Mouse (Mus musculus) neural tube, embryonic 15.5 days (tissue): ENCODE data around the gene Lin54. TPM values are rescaled to one million over a fixed set of nuclear protein-coding genes. Genes with fewer than 3 reads are reported as not detected.
A peak's percentile ranks its signal among the peaks of the same experiment; 100 is the strongest.

Source experiments
- ATAC-seq: fragments of 200-750 bp; cut with Nextera tagmentation; 2 replicates; pipeline ENCODE4 v1.8.0; 2017; ENCODE audit warnings: mild to moderate bottlenecking, moderate TSS enrichment, moderate library complexity; ENCODE audit not compliant: low FRiP score
- H3K27ac ChIP-seq: fragments of 300-500 bp; sonication (generic); replicated peaks from 2 replicates; pipeline ENCODE4 v1.5.1; 2015; ENCODE audit warnings: mild to moderate bottlenecking, inconsistent platforms
- H3K27me3 ChIP-seq: fragments of 300-500 bp; sonication (generic); replicated peaks from 2 replicates; pipeline ENCODE4 v1.6.1; 2015; ENCODE audit warnings: inconsistent platforms
- H3K36me3 ChIP-seq: fragments of 300-500 bp; sonication (generic); 2 replicates; pipeline ENCODE4 v1.6.1; 2015; ENCODE audit warnings: inconsistent platforms
- H3K4me1 ChIP-seq: fragments of 300-500 bp; sonication (generic); 2 replicates; pipeline ENCODE4 v1.6.1; 2015; ENCODE audit warnings: inconsistent platforms
- H3K4me2 ChIP-seq: fragments of 300-500 bp; sonication (generic); 2 replicates; pipeline ENCODE4 v1.6.1; 2015; ENCODE audit warnings: inconsistent platforms, mild to moderate bottlenecking, moderate library complexity
- H3K4me3 ChIP-seq: fragments of 300-500 bp; sonication (generic); replicated peaks from 2 replicates; pipeline ENCODE4 v1.5.1; 2015; ENCODE audit warnings: mild to moderate bottlenecking, inconsistent platforms
- H3K9ac ChIP-seq: fragments of 300-500 bp; sonication (generic); replicated peaks from 2 replicates; pipeline ENCODE4 v1.6.1; 2015; ENCODE audit warnings: mild to moderate bottlenecking, inconsistent platforms
- H3K9me3 ChIP-seq: fragments of 300-500 bp; sonication (generic); replicated peaks from 2 replicates; pipeline ENCODE4 v1.6.1; 2016; ENCODE audit warnings: inconsistent platforms
- WGBS: fragments of 180-500 bp; shearing (Covaris S2); methylation state at CpG from one replicate; pipeline ENCODE4 v1.1.7; 2015; ENCODE audit warnings: mixed read lengths; 5-methylcytosine and 5-hydroxymethylcytosine counted together
- polyA plus RNA-seq: library from polyadenylated mRNA; unstranded; fragments of >200 nt; fragmentation: Nextera tagmentation; extraction: Ambion mirVana; gene quantifications from 2 replicates; pipeline ENCODE4 v1.2.1, GENCODE M21; 2015

Gene Lin54
- polyA plus RNA-seq, 1 experiment from 2014 or later = 6.0 TPM

DNA sequence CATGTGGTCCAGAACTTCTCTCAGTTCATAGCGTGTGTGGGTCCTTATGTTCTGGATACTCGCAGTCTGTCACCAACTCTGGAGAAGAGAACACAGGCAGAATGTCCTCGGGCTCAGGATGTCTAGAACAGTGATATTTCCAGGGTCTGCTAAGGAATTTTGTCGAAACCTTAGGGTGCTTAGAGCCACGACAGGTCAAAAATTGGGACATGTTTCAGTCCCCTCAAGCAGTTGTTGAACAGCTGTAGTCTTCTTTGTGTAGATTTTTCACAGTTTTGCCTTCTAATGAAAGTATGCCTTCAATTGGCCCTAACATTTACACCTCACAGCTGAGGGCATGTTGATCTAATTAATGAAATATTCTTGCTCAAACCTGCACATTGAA lies 18.6 kb upstream of the Lin54 start:
- H3K4me3 ChIP-seq = peak overlapping the region; percentile 83
- 7% methylated on average over 5 of the region's 5 CpGs for WGBS
- H3K4me1 ChIP-seq = peaks cover 24% of the 10 kb centered on the region
- H3K27me3 ChIP-seq = peaks cover 8% of the 10 kb centered on the region; the same call in 1 of the 2 replicates
- peak overlapping the region; percentile 82 for H3K4me2 ChIP-seq
- H3K36me3 ChIP-seq = no peaks in the 10 kb centered on the region
- H3K9ac ChIP-seq = peak overlapping the region; percentile 77
- H3K9me3 ChIP-seq = no peaks in the 10 kb centered on the region
- peak; percentile 12; the same call in 1 of the 2 replicates for ATAC-seq
- H3K27ac ChIP-seq = peak overlapping the region; percentile 91

DNA sequence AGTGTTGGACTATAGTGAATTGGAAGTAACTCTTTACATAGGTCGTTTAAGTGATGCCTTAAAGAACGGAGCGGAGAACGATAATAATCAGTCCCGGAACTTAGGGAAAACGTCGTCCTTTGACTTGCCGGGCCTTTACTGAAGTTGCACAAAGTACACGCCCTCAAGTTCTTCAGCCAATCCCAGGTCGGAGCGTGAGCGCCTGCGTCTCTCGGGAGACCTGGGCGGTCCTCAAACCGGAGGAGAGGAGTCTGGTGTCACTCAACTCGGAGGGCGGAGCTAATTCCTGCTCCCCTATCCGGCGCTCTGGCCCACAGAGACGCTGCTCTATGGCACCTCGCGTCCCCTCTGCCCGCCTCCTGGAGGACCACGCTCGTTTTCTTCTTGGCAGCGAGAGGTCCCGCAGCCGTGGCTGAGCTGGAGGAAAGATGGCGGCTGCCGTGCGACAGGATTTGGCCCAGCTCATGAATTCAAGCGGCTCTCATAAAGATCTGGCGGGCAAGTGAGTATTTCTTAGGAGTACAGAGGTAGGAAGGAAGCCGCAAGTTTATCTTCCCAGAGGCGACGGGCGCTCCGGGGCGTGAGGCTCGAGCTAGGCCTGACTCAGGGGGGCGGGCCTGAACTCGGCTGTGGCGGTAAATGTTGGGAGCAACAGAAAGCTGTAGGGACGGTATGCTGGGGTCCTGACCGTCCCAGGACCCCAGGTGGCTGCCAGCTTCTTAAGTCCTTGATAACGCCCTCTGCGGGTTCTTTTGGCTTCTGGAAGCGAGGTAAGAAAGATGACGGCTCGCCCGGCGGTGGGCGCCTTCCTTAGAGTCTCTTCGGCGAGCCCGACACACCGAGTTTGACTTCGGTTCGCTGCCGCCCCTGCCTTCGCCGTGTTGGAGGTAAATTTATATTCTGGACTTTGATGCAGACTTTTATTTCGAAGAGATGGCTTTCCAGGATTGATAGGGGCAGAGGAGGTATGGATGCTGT lies 17.9 kb upstream of the Lin54 start, which contains the start of gene Cops4:
Gene Cops4, plus strand, starts transcription at position 261 of the 978 bp plus-strand sequence.
- peak; percentile 100 for ATAC-seq
- no peaks in the 10 kb centered on the region for H3K9me3 ChIP-seq
- peak within 1 kb of the TSS; percentile 77 for H3K9ac ChIP-seq
- H3K4me1 ChIP-seq = peaks cover 24% of the 10 kb centered on the region
- H3K4me2 ChIP-seq = peak within 1 kb of the TSS; percentile 82
- WGBS = under 1% methylated on average over 64 of the region's 64 CpGs
- H3K27me3 ChIP-seq = peaks cover 8% of the 10 kb centered on the region; the same call in 1 of the 2 replicates
- peak within 1 kb of the TSS; percentile 83 for H3K4me3 ChIP-seq
- no peaks in the 10 kb centered on the region for H3K36me3 ChIP-seq
- H3K27ac ChIP-seq = peak within 1 kb of the TSS; percentile 91

DNA sequence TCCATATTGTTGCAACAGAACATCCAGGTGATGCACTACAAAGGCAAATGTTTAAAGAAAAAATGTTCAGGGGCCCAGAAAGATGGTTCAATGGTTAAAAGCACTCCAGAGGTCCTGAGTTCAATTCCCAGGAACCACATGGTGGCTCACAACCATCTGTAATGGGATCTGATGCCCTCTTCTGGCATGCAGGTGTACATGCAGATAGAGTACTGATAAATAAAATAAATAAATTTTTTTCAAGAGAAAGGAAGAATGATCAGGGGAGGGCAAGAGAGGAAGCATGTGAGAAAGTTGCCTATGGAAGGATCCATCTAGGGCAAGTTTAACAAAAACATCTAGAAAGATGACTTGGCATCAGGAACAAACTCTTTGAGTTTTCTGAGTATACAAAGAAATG lies 12.1 kb upstream of the Lin54 start:
- H3K9me3 ChIP-seq = no peaks in the 10 kb centered on the region
- peaks cover 8% of the 10 kb centered on the region; the same call in 1 of the 2 replicates for H3K27me3 ChIP-seq
- H3K4me3 ChIP-seq = no peak overlapping the region
- H3K4me2 ChIP-seq = no peak overlapping the region
- no peak for ATAC-seq
- H3K27ac ChIP-seq = no peak overlapping the region
- peaks cover 2% of the 10 kb centered on the region for H3K4me1 ChIP-seq
- H3K9ac ChIP-seq = no peak overlapping the region
- no peaks in the 10 kb centered on the region for H3K36me3 ChIP-seq

DNA sequence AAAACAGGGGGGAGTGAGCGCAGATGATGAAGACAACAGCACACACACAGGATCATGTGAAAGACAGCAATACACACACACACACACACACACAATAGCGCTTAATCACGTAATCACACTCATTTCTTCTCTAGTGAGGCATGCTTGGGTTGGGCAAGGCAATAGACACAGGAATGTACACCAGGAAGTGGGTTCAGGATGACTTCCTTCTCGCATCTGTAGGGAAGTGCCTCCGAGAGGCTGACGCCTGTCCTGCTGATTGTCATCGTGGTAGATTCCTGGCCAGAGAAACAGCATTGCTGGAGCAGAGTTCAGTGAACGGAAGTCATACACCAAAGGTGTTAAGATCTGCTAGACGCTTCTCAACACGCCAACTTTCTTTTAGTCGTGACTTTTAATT lies 8.8 kb upstream of the Lin54 start:
- no peak overlapping the region for H3K27ac ChIP-seq
- peaks cover under 1% of the 10 kb centered on the region; the same call in 1 of the 2 replicates for H3K27me3 ChIP-seq
- H3K9ac ChIP-seq = no peak overlapping the region
- H3K4me2 ChIP-seq = no peak overlapping the region
- no peaks in the 10 kb centered on the region for H3K36me3 ChIP-seq
- WGBS = 77% methylated on average over 11 of the region's 11 CpGs
- no peaks in the 10 kb centered on the region for H3K4me1 ChIP-seq
- H3K9me3 ChIP-seq = no peaks in the 10 kb centered on the region
- ATAC-seq = no peak
- no peak overlapping the region for H3K4me3 ChIP-seq

DNA sequence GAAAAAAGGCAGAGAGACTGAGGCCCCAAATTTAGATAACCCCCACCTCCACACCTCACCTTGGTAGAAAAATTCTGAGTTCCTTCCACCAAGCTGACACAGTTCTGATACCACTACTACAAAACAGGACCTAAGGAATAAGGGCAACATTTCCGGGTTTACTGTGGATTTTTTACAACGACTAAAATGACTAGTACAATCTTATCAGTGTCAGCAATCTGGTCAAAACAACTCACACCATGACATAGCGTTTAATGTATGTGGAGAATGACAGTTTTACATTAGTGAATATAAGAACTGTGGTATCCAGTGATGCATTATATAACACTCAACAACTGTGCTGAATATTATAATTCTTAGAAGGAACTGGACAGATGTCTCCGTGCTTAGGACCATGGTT lies 828 bp upstream of the Lin54 start:
- peaks cover 30% of the 10 kb centered on the region for H3K4me1 ChIP-seq
- peak; percentile 12; the same call in 1 of the 2 replicates for ATAC-seq
- H3K27me3 ChIP-seq = no peaks in the 10 kb centered on the region
- whole genome bisulfite sequencing = 86% methylated on average over 4 of the region's 4 CpGs
- no peaks in the 10 kb centered on the region for H3K36me3 ChIP-seq
- 0 out of 2 replicates have a peak overlapping the region, but pooled peaks have one; percentile 96 for H3K4me2 ChIP-seq
- H3K9me3 ChIP-seq = no peaks in the 10 kb centered on the region
- H3K27ac ChIP-seq = peak overlapping the region; percentile 79; the same call in 1 of the 2 replicates
- H3K9ac ChIP-seq = no peak overlapping the region
- H3K4me3 ChIP-seq = peak overlapping the region; percentile 66; the same call in 1 of the 2 replicates

DNA sequence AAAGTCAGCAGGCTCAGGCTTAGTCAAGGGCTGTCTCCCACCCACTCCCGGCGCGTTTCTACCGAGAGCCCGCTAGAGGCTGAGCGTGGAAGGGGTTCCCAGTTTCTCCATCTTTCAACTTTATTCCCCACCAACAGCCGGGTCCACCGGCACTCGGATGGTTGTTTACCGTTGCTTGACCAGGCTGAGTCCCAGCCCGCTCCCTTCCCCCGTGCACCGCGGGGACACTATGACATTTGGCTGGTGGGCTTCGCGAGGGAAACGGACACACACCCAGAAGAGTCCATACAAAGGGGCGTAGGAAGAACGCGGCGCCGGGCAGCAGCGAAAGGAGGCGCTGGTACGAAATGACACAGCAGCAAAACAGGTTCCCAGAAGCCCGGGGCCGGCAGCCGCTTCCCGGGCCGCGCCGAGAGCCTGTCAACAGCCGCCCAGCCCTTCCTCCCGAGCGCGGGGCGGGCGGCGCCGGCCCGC lies 571 bp downstream of the Lin54 start:
- H3K4me1 ChIP-seq = peaks cover 30% of the 10 kb centered on the region
- peak overlapping the region; percentile 62 for H3K9ac ChIP-seq
- H3K4me3 ChIP-seq = peak overlapping the region; percentile 66
- under 1% methylated on average over 32 of the region's 41 CpGs for WGBS
- no peaks in the 10 kb centered on the region for H3K36me3 ChIP-seq
- H3K27me3 ChIP-seq = no peaks in the 10 kb centered on the region
- peak overlapping the region; percentile 96 for H3K4me2 ChIP-seq
- H3K9me3 ChIP-seq = no peaks in the 10 kb centered on the region
- 0 out of 2 replicates have a peak, but pooled peaks have one; percentile 3 for ATAC-seq
- peak overlapping the region; percentile 58; the same call in 1 of the 2 replicates for H3K27ac ChIP-seq

DNA sequence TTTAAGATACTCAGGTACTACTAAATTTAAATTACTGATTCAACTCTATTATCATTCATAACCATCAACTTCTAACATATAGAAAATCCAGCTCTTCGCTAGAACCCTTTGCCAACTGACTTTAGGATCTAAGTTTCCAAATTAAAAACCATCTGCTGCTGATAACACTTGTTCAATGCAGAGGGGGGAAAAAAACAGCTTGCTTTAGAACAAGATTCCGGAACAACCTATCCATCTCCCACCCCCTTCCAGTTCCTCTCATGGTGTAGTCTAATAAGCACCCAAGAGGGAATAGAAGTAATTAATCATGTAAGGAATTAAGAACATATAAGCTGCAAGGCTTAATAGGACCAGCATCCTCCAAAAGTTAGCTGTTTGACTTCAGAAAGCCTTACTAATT lies 1.2 kb downstream of the Lin54 start:
- Histone ChIP-seq H3K4me3 (peak overlapping the region; percentile 66), H3K9ac (peak overlapping the region; percentile 62; the same call in 1 of the 2 replicates), H3K9me3 (no peaks in the 10 kb centered on the region), H3K4me2 (peak overlapping the region; percentile 96), H3K27me3 (no peaks in the 10 kb centered on the region), H3K4me1 (peaks cover 30% of the 10 kb centered on the region), H3K27ac (no peak overlapping the region), H3K36me3 (no peaks in the 10 kb centered on the region)
- WGBS = 25% methylated on average over 2 of the region's 2 CpGs
- ATAC-seq = no peak

DNA sequence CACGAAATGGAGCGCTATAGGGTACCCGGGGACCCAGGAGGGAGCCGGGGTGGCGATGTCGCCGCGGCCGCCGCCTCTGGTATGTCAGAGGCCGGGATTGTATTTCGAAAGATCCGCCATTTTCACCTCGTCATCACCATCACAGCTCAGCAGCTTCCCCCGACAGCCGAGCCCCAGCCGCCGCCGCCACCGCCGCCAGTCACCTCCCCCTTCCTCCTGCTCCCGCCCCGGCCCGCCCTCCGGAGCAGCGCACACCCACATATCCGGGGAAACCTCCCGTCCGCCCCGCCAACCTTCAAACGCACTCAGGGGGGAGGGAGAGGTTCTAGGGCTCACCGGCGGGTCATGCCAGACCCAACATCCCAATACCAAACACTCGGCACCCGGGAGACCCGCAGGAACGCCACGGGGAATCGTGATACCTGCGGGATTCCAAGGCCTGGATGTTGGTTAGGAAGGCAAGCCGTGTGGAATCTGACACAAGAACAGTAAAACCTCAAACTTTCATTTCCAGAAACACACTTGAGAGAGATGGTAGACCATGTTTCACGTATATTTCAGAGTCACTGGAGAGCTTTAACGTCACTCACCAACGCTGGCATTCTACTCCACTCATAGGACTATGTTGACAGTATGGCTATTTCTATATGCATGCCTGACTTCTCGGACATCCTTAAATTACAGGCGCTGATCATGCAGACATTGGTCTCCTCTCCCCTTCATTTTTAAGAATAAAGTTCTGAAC lies 1.8 kb downstream of the Lin54 start:
- WGBS = under 1% methylated on average over 44 of the region's 46 CpGs
- Histone ChIP-seq H3K4me2 (peak overlapping the region; percentile 96), H3K4me1 (peaks cover 30% of the 10 kb centered on the region), H3K4me3 (peak overlapping the region; percentile 90), H3K9ac (peak overlapping the region; percentile 76), H3K36me3 (no peaks in the 10 kb centered on the region), H3K9me3 (no peaks in the 10 kb centered on the region), H3K27ac (peak overlapping the region; percentile 78), H3K27me3 (no peaks in the 10 kb centered on the region)
- peak; percentile 72 for ATAC-seq

DNA sequence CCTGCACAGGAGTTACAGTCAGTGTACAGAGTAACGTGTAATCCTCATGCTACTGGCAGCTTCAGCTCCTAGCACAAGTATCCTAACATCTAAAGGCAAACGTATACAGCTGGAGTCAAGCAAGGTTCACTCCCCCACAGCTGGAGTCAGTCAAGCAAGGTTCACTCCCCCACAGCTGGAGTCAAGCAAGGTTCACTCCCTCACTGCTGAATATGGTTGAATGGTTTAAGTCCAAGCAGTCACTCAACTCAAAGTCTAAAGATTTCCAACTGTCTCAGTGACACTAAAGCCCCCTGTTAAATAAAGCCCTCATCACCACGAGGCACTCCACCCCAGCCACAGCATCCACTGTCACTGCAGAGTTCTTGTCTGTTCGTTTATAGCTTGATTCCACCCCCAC lies 8.7 kb downstream of the Lin54 start:
- no peak overlapping the region for H3K4me2 ChIP-seq
- H3K27me3 ChIP-seq = no peaks in the 10 kb centered on the region
- H3K9ac ChIP-seq = no peak overlapping the region
- no peak overlapping the region for H3K4me3 ChIP-seq
- peaks cover 2% of the 10 kb centered on the region for H3K4me1 ChIP-seq
- no peak for ATAC-seq
- 59% methylated on average over 4 of the region's 4 CpGs for WGBS
- H3K27ac ChIP-seq = no peak overlapping the region
- no peaks in the 10 kb centered on the region for H3K36me3 ChIP-seq
- H3K9me3 ChIP-seq = no peaks in the 10 kb centered on the region

DNA sequence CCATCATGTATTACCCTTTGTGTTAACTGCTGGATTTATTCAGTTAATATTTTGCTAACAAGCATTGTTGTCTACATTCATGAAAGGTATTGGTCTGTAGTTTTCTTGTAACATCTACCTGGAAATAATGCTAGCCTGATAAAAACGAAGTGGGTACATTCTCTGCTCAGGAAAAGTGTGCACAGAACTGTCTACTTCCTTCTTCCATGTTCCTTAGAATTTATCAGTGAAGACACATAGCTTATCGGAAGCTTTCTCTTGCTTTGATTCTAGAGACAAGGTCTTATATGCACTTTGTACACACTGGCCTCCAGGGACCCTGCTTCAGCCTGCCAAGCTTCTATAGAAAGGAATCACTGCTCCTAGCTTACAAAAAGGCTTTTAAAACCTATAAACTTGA lies 11.1 kb downstream of the Lin54 start:
- Histone ChIP-seq H3K27ac (no peak overlapping the region), H3K4me2 (no peak overlapping the region), H3K9ac (no peak overlapping the region), H3K9me3 (no peaks in the 10 kb centered on the region), H3K27me3 (no peaks in the 10 kb centered on the region), H3K4me1 (no peaks in the 10 kb centered on the region), H3K36me3 (no peaks in the 10 kb centered on the region), H3K4me3 (no peak overlapping the region)
- no peak for ATAC-seq
- 92% methylated on average over 2 of the region's 2 CpGs for WGBS

DNA sequence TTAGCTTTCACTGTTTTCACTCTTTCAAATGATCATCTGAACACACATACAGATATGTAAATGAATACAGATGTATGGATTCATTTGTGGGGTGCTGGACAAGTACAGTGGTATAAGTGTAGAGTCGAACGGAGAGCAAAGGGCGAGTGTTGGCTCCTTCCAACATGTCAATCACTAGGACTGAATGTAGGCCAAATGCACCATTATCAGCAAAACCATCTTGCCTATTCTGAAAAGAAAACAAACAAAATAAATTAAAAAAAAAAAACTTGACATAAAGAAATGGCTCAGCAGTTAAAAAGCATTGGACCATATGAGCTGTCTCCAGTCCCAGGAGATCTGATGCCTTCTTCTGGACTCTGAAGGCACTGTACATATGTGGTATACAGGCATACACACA lies 12.2 kb downstream of the Lin54 start:
- Histone ChIP-seq H3K27ac (no peak overlapping the region), H3K4me1 (no peaks in the 10 kb centered on the region), H3K4me3 (no peak overlapping the region), H3K27me3 (no peaks in the 10 kb centered on the region), H3K9ac (no peak overlapping the region), H3K36me3 (no peaks in the 10 kb centered on the region), H3K9me3 (no peaks in the 10 kb centered on the region), H3K4me2 (no peak overlapping the region)
- ATAC-seq = no peak
- WGBS = 97% methylated on average over 3 of the region's 3 CpGs
